Mouse (Mus musculus) kidney, adult 2 months (tissue): ENCODE results near the gene Olfr113.
"Not testable (repeated sequence)": the region's sequence is repeated elsewhere in the genome, so short reads cannot be mapped to it uniquely, and the experiment has no call there.

Source experiments
- CTCF ChIP-seq: fragments of 200-500 bp; conservative IDR thresholded peaks from 2 replicates; pipeline ENCODE4 v1.5.1; 2011; ENCODE audit warnings: low read depth, mild to moderate bottlenecking, control low read depth, low read length, moderate library complexity, mixed read lengths; ENCODE audit not compliant: insufficient read depth, insufficient read length
- POLR2A ChIP-seq: fragments of 200-500 bp; IDR thresholded peaks from one replicate; pipeline ENCODE4 v1.6.1; 2011; ENCODE audit warnings: low read depth, low read length, control low read depth

DNA sequence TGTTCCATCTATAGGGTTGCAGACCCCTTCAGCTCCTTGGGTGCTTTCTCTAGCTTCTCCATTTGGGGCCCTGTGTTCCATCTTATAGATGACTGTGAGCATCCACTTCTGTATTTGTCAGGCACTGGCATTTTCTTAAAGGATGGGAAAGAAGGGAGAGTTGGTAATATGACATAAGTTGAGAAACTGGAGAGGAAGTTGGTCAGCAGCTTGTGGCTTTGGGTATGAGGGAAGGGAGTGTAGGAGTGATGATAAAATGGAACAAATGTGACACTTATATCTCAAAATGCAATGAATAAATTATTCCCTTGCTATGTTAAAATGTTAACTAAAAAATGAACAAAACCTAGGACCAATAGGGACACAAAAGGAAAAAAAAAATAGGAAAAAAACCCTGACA, 52.9 kb downstream of the Olfr113 start:
- not testable (repeated sequence) for TF ChIP-seq POLR2A, CTCF
